Mouse (Mus musculus) 3T3-L1 (cell line): ENCODE results near the gene Sbf2.

Experiments used
- DNase-seq: peaks from one replicate; pipeline ENCODE4 v3.0.0-alpha.2; 2015; ENCODE audit warnings: low read depth, low spot score

Gene Sbf2

GRCm38 (mm10) chr7:110281435-110282256, 333.1 kb downstream of the Sbf2 start:
- no peak for DNase-seq

GRCm38 (mm10) chr7:110279183-110279582, 335.5 kb downstream of the Sbf2 start:
- DNase-seq, result no peak

GRCm38 (mm10) chr7:110277734-110278245, 336.9 kb downstream of the Sbf2 start:
- DNase-seq, result peak; percentile 34

GRCm38 (mm10) chr7:110272434-110272833, 342.3 kb downstream of the Sbf2 start:
- DNase-seq, result no peak

GRCm38 (mm10) chr7:110271814-110272213, 342.9 kb downstream of the Sbf2 start:
- no peak for DNase-seq

- DNase-seq, result no peak
Observed at GRCm38 (mm10) chr7:110270455-110270854, 344.3 kb downstream of the Sbf2 start.

- no peak for DNase-seq
Observed at GRCm38 (mm10) chr7:110269777-110270176, 344.9 kb downstream of the Sbf2 start.

GRCm38 (mm10) chr7:110268511-110268910, 346.2 kb downstream of the Sbf2 start:
- DNase-seq, result no peak

GRCm38 (mm10) chr7:110267994-110268393, 346.7 kb downstream of the Sbf2 start:
- no peak for DNase-seq

GRCm38 (mm10) chr7:110267014-110267413, 347.7 kb downstream of the Sbf2 start:
- no peak for DNase-seq

GRCm38 (mm10) chr7:110265796-110266195, 348.9 kb downstream of the Sbf2 start:
- peak; percentile 90 for DNase-seq

- no peak for DNase-seq
Observed at GRCm38 (mm10) chr7:110263474-110263873, 351.2 kb downstream of the Sbf2 start.

- DNase-seq, result no peak
Observed at GRCm38 (mm10) chr7:110262661-110263060, 352.1 kb downstream of the Sbf2 start.

- DNase-seq, result no peak
Observed at GRCm38 (mm10) chr7:110261807-110262206, 352.9 kb downstream of the Sbf2 start.

GRCm38 (mm10) chr7:110259966-110260711, 354.6 kb downstream of the Sbf2 start:
- peak; percentile 56 for DNase-seq

GRCm38 (mm10) chr7:110258196-110258950, 356.3 kb downstream of the Sbf2 start:
- DNase-seq, result no peak
